Mouse (Mus musculus) left cerebral cortex, postnatal 25 days (tissue): Measurements from ENCODE around the gene Gm16442. TPM values are rescaled to one million over a fixed set of nuclear protein-coding genes. Genes with fewer than 3 reads are reported as not detected.
"Not testable (repeated sequence)": the region's sequence is repeated elsewhere in the genome, so short reads cannot be mapped to it uniquely, and the experiment has no call there.

Experiments
- DNase-seq, 2 experiments: peaks; one replicate each; pipeline ENCODE4 v3.0.0; 2022; ENCODE audit warnings: low spot score in 2 of 2, mixed read lengths in 1 of 2
- intact Hi-C: fragments of 180-260 bp; cut with DNase I; formaldehyde crosslinking; loops from one replicate; pipeline ENCODE4 v1.15.1; 2025
- total RNA-seq, 2 experiments: library from RNA; stranded (reverse); gene quantifications; 2 replicates each; pipeline ENCODE4 v1.2.3; 2021

Gene Gm16442
- not detected for total RNA-seq

- intact Hi-C loops, DNase-seq: not testable (repeated sequence)
Measured at GRCm38 (mm10) chr7:20122479-20122878, at the start of gene Gm16442. Gene Gm16442, minus strand, starts transcription at chr7:20122579.

DNA sequence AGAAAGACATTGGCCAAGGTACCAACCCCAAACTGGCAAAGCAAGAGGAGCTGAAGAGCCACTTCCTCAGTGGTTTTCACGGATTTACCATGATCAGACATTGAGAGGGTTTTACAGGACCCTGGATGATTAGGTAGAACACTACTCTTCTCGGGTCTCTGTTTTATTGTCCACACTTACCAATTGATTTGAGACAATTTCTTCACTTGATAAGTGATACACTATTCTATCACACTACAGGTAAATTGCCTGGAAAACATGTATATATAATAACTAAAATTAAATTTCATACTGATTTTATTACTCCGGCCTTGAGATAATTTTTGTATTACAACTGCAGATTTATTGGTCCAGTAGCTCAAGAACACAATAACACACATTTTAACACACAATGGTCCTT is 45.9 kb upstream of the Gm16442 start, which contains the start of gene Vmn1r94:
Vmn1r94 (minus strand) TSS at position 101 of the 400 bp plus-strand sequence.
- DNase-seq, intact Hi-C loops: not testable (repeated sequence)

GRCm38 (mm10) chr7:20138988-20139387 is 16.6 kb upstream of the Gm16442 start, which contains the start of gene Vmn1r93:
Gene Vmn1r93, minus strand, starts transcription at chr7:20139088.
- DNase-seq, intact Hi-C loops: not testable (repeated sequence)

DNA sequence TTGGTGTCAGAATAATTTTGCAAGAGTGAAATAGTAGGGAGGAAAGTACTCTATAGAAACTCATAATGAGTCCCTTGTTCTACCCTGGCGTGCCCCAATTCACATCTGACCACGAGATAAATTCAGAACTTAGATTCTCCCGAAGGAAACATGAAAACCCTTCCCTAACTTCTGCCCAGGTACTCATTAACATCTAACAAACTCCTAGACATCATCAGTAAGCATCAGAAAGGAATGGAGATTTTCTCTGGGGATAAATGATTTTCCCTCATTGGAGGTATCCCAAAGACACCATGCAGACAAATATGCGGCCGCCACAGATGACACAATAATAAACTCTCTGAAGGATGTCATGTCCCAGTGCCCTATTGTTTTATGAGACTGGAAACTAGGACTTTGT is 23.0 kb downstream of the Gm16442 start, which contains the start of gene Vmn1r91:
Vmn1r91 (plus strand) TSS at position 301 of the 400 bp plus-strand sequence.
- intact Hi-C loops, result not testable (repeated sequence)

GRCm38 (mm10) chr7:20078118-20078517 is 44.3 kb downstream of the Gm16442 start:
- DNase-seq, intact Hi-C loops: not testable (repeated sequence)

More for the DNA sequence above, 23.0 kb downstream of the Gm16442 start, which contains the start of gene Vmn1r91:
- DNase-seq, result not testable (repeated sequence)

Other genes with a start within 250 kb of the Gm16442 start
- gene Ceacam19, start 234.6 kb downstream of the Gm16442 start, total RNA-seq, result not detected
- 10 to 100 TPM; 10.7 to 13.3 TPM for gene Pvr, start 201.4 kb downstream of the Gm16442 start, total RNA-seq
- gene Igsf23, start 171.8 kb downstream of the Gm16442 start, total RNA-seq, result not detected
- not detected for gene Ceacam20, start 157.2 kb downstream of the Gm16442 start, total RNA-seq
- gene Nlrp9b, start 131.1 kb downstream of the Gm16442 start, total RNA-seq, result not detected
- gene Vmn1r91, start 22.9 kb downstream of the Gm16442 start, total RNA-seq, result not detected
- not detected for gene Vmn1r93, start 16.5 kb upstream of the Gm16442 start, total RNA-seq
- gene Vmn1r94, start 45.8 kb upstream of the Gm16442 start, total RNA-seq, result not detected
- gene Vmn1r95, start 71.1 kb upstream of the Gm16442 start, total RNA-seq, result not detected
- gene Gm6164, start 83.0 kb upstream of the Gm16442 start, total RNA-seq, result not detected
- not detected for gene Gm4498, start 111.2 kb upstream of the Gm16442 start, total RNA-seq
- gene Gm5890, start 140.3 kb upstream of the Gm16442 start, total RNA-seq, result not detected
- not detected for gene Gm4133, start 211.5 kb upstream of the Gm16442 start, total RNA-seq